Mouse (Mus musculus): ENCODE measurements around the gene Ugt1a6b. TPM values are rescaled to one million over a fixed set of nuclear protein-coding genes. Genes with fewer than 3 reads are reported as not detected.
A peak's percentile ranks its signal among the peaks of the same experiment; 100 is the strongest.

Gene Ugt1a6b
- polyA plus RNA-seq, 1 experiment from 2014 or later: 3.9 TPM

- peaks cover 8% of the 10 kb centered on the region for H3K9me3 ChIP-seq
- WGBS: 83% methylated on average over 5 of the region's 5 CpGs
- ATAC-seq (ENCODE audit: insufficient read depth, low FRiP score, low read depth): no peak
Measured at GRCm38 (mm10) chr1:88229986-88230385, 126.9 kb downstream of the Ugt1a6b start.

GRCm38 (mm10) chr1:88230421-88230820 is 127.4 kb downstream of the Ugt1a6b start:
- ATAC-seq (ENCODE audit: insufficient read depth, low FRiP score, low read depth): no peak
- Histone ChIP-seq H3K9ac (no peak overlapping the region), H3K36me3 (no peaks in the 10 kb centered on the region), H3K9me3 (peaks cover 6% of the 10 kb centered on the region), H3K4me3 (replicated peaks) (no peak overlapping the region), H3K4me2 (no peak overlapping the region), H3K4me1 (no peaks in the 10 kb centered on the region), H3K27me3 (replicated peaks) (no peaks in the 10 kb centered on the region), H3K27ac (no peak overlapping the region)
- WGBS: 75% methylated on average over 7 of the region's 7 CpGs

More at GRCm38 (mm10) chr1:88229986-88230385, 126.9 kb downstream of the Ugt1a6b start:
- Histone ChIP-seq H3K27me3 (replicated peaks) (no peaks in the 10 kb centered on the region), H3K4me2 (no peak overlapping the region), H3K9ac (no peak overlapping the region), H3K4me1 (no peaks in the 10 kb centered on the region), H3K4me3 (replicated peaks) (no peak overlapping the region), H3K27ac (no peak overlapping the region), H3K36me3 (no peaks in the 10 kb centered on the region)

GRCm38 (mm10) chr1:88230981-88231802 is 128.1 kb downstream of the Ugt1a6b start:
- H3K4me2 ChIP-seq: no peak overlapping the region
- H3K27me3 ChIP-seq (replicated peaks): no peaks in the 10 kb centered on the region
- H3K4me3 ChIP-seq (replicated peaks): no peak overlapping the region
- H3K36me3 ChIP-seq: no peaks in the 10 kb centered on the region
- peaks cover 7% of the 10 kb centered on the region; the same call in 1 of the 2 replicates for H3K9me3 ChIP-seq
- H3K27ac ChIP-seq: no peak overlapping the region
- WGBS: 77% methylated on average over 6 of the region's 6 CpGs
- ATAC-seq (ENCODE audit: insufficient read depth, low FRiP score, low read depth): no peak
- no peaks in the 10 kb centered on the region for H3K4me1 ChIP-seq
- no peak overlapping the region for H3K9ac ChIP-seq

- no peak for ATAC-seq (ENCODE audit: insufficient read depth, low FRiP score, low read depth)
- no peaks in the 10 kb centered on the region for H3K27me3 ChIP-seq (replicated peaks)
- no peak overlapping the region for H3K9ac ChIP-seq
- H3K27ac ChIP-seq: no peak overlapping the region
- peaks cover 7% of the 10 kb centered on the region; the same call in 1 of the 2 replicates for H3K9me3 ChIP-seq
- H3K4me1 ChIP-seq: no peaks in the 10 kb centered on the region
- 69% methylated on average over 7 of the region's 7 CpGs for WGBS
- no peak overlapping the region for H3K4me3 ChIP-seq (replicated peaks)
- H3K36me3 ChIP-seq: no peaks in the 10 kb centered on the region
- H3K4me2 ChIP-seq: no peak overlapping the region
Measured at GRCm38 (mm10) chr1:88231803-88232499, 128.9 kb downstream of the Ugt1a6b start.

GRCm38 (mm10) chr1:88232664-88233380 is 129.8 kb downstream of the Ugt1a6b start:
- Histone ChIP-seq H3K36me3 (no peaks in the 10 kb centered on the region), H3K27ac (no peak overlapping the region), H3K4me3 (replicated peaks) (no peak overlapping the region), H3K9me3 (peaks cover 10% of the 10 kb centered on the region; the same call in 1 of the 2 replicates), H3K4me1 (no peaks in the 10 kb centered on the region), H3K27me3 (replicated peaks) (no peaks in the 10 kb centered on the region), H3K4me2 (no peak overlapping the region), H3K9ac (no peak overlapping the region)
- ATAC-seq (ENCODE audit: insufficient read depth, low FRiP score, low read depth): no peak; the same call in 1 of the 2 replicates
- 59% methylated on average over 3 of the region's 3 CpGs for WGBS

GRCm38 (mm10) chr1:88233421-88234247 is 130.6 kb downstream of the Ugt1a6b start:
- H3K9me3 ChIP-seq: peaks cover 18% of the 10 kb centered on the region; the same call in 1 of the 2 replicates
- no peaks in the 10 kb centered on the region for H3K4me1 ChIP-seq
- H3K4me2 ChIP-seq: no peak overlapping the region
- H3K9ac ChIP-seq: no peak overlapping the region
- no peak for ATAC-seq (ENCODE audit: insufficient read depth, low FRiP score, low read depth)
- 66% methylated on average over 14 of the region's 14 CpGs for WGBS
- H3K27me3 ChIP-seq (replicated peaks): no peaks in the 10 kb centered on the region
- H3K4me3 ChIP-seq (replicated peaks): no peak overlapping the region
- H3K27ac ChIP-seq: no peak overlapping the region
- no peaks in the 10 kb centered on the region for H3K36me3 ChIP-seq

GRCm38 (mm10) chr1:88234248-88234610 is 131.2 kb downstream of the Ugt1a6b start:
- Histone ChIP-seq H3K4me2 (no peak overlapping the region), H3K9ac (no peak overlapping the region), H3K4me1 (no peaks in the 10 kb centered on the region), H3K4me3 (replicated peaks) (no peak overlapping the region), H3K27ac (no peak overlapping the region), H3K9me3 (peaks cover 23% of the 10 kb centered on the region; the same call in 1 of the 2 replicates), H3K27me3 (replicated peaks) (no peaks in the 10 kb centered on the region), H3K36me3 (no peaks in the 10 kb centered on the region)
- ATAC-seq (ENCODE audit: insufficient read depth, low FRiP score, low read depth): no peak
- whole genome bisulfite sequencing: 64% methylated on average over 4 of the region's 4 CpGs

GRCm38 (mm10) chr1:88234646-88235045 is 131.6 kb downstream of the Ugt1a6b start:
- WGBS: 42% methylated on average over 5 of the region's 5 CpGs
- ATAC-seq (ENCODE audit: insufficient read depth, low FRiP score, low read depth): no peak
- H3K9me3 ChIP-seq: peaks cover 23% of the 10 kb centered on the region; the same call in 1 of the 2 replicates
- H3K4me3 ChIP-seq (replicated peaks): no peak overlapping the region
- H3K4me1 ChIP-seq: no peaks in the 10 kb centered on the region
- no peak overlapping the region for H3K4me2 ChIP-seq
- H3K27ac ChIP-seq: no peak overlapping the region
- H3K9ac ChIP-seq: no peak overlapping the region
- no peaks in the 10 kb centered on the region for H3K27me3 ChIP-seq (replicated peaks)
- no peaks in the 10 kb centered on the region for H3K36me3 ChIP-seq

- peaks cover 28% of the 10 kb centered on the region; the same call in 1 of the 2 replicates for H3K9me3 ChIP-seq
- peak; percentile 3; the same call in 1 of the 2 replicates for ATAC-seq (ENCODE audit: insufficient read depth, low FRiP score, low read depth)
- H3K9ac ChIP-seq: no peak overlapping the region
- no peak overlapping the region for H3K27ac ChIP-seq
- H3K4me2 ChIP-seq: no peak overlapping the region
- no peak overlapping the region for H3K4me3 ChIP-seq (replicated peaks)
- no peaks in the 10 kb centered on the region for H3K36me3 ChIP-seq
- no peaks in the 10 kb centered on the region for H3K27me3 ChIP-seq (replicated peaks)
- 61% methylated on average over 11 of the region's 11 CpGs for WGBS
- H3K4me1 ChIP-seq: no peaks in the 10 kb centered on the region
Measured at GRCm38 (mm10) chr1:88235046-88235893, 132.2 kb downstream of the Ugt1a6b start.

- Histone ChIP-seq H3K27ac (no peak overlapping the region), H3K36me3 (no peaks in the 10 kb centered on the region), H3K4me1 (no peaks in the 10 kb centered on the region), H3K9ac (no peak overlapping the region), H3K27me3 (replicated peaks) (no peaks in the 10 kb centered on the region), H3K4me3 (replicated peaks) (no peak overlapping the region), H3K9me3 (peaks cover 29% of the 10 kb centered on the region; the same call in 1 of the 2 replicates), H3K4me2 (no peak overlapping the region)
- 54% methylated on average over 4 of the region's 4 CpGs for WGBS
- ATAC-seq (ENCODE audit: insufficient read depth, low FRiP score, low read depth): no peak
Measured at GRCm38 (mm10) chr1:88235894-88236415, 132.9 kb downstream of the Ugt1a6b start.
